Mouse (Mus musculus): ENCODE results near the gene Babam2. TPM values are rescaled to one million over a fixed set of nuclear protein-coding genes. Genes with fewer than 3 reads are reported as not detected.

Gene Babam2
- polyA plus RNA-seq, 1 experiment from 2014 or later = 32.2 TPM

DNA sequence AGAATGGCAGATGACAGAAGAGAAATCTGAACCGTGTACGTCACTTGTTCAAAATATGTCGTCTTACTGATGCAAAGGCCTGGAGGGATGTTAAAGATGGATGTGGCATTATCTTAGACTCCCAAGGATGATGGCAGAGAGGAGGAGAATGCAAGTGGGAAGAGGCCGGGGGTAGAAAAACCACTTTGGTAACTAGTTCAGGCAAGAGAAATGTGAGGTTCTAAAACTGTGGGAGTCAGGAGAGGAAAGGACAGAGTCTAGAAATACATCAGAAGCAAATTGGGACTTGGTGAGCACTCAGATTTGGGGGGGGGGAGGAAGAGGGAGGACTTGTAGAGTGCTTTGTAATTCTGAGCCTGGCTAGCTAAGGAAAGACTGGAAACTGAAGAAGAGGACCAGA, 340.1 kb downstream of the Babam2 start:
- H3K4me3 ChIP-seq = no peak overlapping the region
- no peaks in the 10 kb centered on the region for H3K9me3 ChIP-seq
- H3K27ac ChIP-seq = no peak overlapping the region
- no peaks in the 10 kb centered on the region for H3K36me3 ChIP-seq
- H3K4me2 ChIP-seq (replicated peaks) = no peak overlapping the region
- 89% methylated on average over 4 of the region's 4 CpGs for WGBS
- H3K9ac ChIP-seq = no peak overlapping the region
- H3K27me3 ChIP-seq = no peaks in the 10 kb centered on the region
- H3K4me1 ChIP-seq = no peaks in the 10 kb centered on the region
- ATAC-seq (ENCODE audit: insufficient number of reproducible peaks, insufficient read depth, low FRiP score, low TSS enrichment) = no peak

DNA sequence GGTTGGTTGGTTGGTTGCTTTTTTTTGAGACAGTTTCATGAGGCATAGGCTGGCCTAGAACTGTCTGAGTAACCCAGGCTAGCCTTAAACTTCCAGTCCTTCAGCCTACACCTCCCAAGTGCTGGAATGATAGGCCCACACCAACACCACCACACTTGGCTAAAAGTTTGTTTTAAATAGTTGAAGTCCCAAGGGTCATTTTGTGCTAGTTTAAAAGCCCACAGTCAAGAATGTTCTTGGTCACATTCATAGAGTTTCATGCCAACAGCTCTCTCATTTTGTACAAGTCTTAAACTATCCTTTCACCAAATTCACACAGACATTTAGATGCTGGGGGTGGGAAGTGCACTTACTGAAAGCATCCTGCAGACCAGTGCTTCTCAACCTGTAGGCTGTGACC, 341.5 kb downstream of the Babam2 start:
- Histone ChIP-seq H3K27ac (no peak overlapping the region), H3K27me3 (no peaks in the 10 kb centered on the region), H3K9ac (no peak overlapping the region), H3K9me3 (no peaks in the 10 kb centered on the region), H3K4me2 (replicated peaks) (no peak overlapping the region), H3K4me3 (no peak overlapping the region), H3K36me3 (no peaks in the 10 kb centered on the region), H3K4me1 (no peaks in the 10 kb centered on the region)
- no peak for ATAC-seq (ENCODE audit: insufficient number of reproducible peaks, insufficient read depth, low FRiP score, low TSS enrichment)

DNA sequence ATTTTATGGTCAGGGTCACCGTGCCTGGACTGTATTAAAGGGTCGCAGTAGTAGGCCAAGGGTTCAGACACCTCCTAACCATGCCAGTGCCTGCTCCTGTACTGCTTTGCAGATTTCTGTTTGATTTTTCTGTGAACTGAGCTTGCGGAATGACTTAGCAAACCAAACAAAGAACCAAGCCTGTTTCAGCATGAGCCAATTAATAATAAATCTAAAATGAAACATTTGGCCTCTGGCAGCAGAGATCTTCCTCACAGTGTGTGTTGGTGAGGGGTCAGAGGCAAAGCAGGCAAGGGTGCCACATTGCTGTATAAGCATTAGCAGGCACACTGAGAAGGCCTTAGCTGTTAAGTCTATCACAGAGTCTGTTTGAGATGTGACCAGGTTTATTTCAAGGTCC, 342.0 kb downstream of the Babam2 start:
- Histone ChIP-seq H3K36me3 (no peaks in the 10 kb centered on the region), H3K4me3 (no peak overlapping the region), H3K9ac (no peak overlapping the region), H3K4me1 (no peaks in the 10 kb centered on the region), H3K27me3 (no peaks in the 10 kb centered on the region), H3K27ac (no peak overlapping the region), H3K9me3 (no peaks in the 10 kb centered on the region), H3K4me2 (replicated peaks) (no peak overlapping the region)
- 71% methylated on average over 3 of the region's 3 CpGs for WGBS
- no peak for ATAC-seq (ENCODE audit: insufficient number of reproducible peaks, insufficient read depth, low FRiP score, low TSS enrichment)

DNA sequence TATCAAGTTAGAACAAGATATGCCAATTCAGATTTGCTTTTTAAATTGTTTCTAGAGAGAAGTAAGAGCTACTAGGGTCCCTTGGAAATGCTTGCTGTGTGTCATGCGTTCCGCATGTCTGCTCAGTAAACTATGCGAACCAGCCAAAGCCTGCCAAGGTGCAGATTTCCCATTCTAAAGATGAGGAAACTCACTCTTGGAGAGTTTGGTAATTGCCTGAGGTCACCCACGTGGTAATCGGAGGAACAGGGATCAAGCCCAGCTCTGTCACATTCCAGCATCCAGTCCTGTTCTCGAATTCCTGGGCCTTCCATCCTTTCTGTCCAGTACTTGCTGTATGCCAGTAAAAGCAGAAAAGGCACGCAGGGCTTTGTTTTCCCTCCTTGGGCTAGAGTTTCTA, 345.7 kb downstream of the Babam2 start:
- Histone ChIP-seq H3K4me3 (no peak overlapping the region), H3K4me1 (no peaks in the 10 kb centered on the region), H3K9me3 (no peaks in the 10 kb centered on the region), H3K9ac (no peak overlapping the region), H3K4me2 (replicated peaks) (no peak overlapping the region), H3K27me3 (no peaks in the 10 kb centered on the region), H3K36me3 (no peaks in the 10 kb centered on the region), H3K27ac (no peak overlapping the region)
- no peak for ATAC-seq (ENCODE audit: insufficient number of reproducible peaks, insufficient read depth, low FRiP score, low TSS enrichment)
- 57% methylated on average over 7 of the region's 7 CpGs for WGBS

DNA sequence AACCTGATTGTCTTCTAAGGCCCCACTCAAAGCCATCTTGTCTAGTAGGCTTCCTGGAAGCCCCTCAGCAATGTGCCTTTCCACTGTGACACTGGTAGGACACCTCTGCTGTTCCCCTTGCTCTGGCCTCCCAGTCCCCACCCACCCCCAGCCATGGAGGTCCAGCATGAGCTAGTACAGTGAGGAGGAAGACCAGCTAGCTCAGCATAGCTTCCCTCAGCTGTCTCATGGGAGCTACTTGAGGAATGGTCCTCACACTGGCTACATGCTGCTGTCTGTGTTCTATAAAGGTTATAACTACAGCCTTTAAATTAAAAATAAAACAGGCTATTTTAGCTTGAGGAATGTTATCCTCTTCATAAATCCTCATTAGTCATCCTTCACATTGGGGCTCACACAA, 346.5 kb downstream of the Babam2 start:
- Histone ChIP-seq H3K27me3 (no peaks in the 10 kb centered on the region), H3K36me3 (no peaks in the 10 kb centered on the region), H3K9me3 (no peaks in the 10 kb centered on the region), H3K4me1 (no peaks in the 10 kb centered on the region), H3K9ac (no peak overlapping the region), H3K27ac (no peak overlapping the region), H3K4me3 (no peak overlapping the region), H3K4me2 (replicated peaks) (no peak overlapping the region)
- no peak for ATAC-seq (ENCODE audit: insufficient number of reproducible peaks, insufficient read depth, low FRiP score, low TSS enrichment)

DNA sequence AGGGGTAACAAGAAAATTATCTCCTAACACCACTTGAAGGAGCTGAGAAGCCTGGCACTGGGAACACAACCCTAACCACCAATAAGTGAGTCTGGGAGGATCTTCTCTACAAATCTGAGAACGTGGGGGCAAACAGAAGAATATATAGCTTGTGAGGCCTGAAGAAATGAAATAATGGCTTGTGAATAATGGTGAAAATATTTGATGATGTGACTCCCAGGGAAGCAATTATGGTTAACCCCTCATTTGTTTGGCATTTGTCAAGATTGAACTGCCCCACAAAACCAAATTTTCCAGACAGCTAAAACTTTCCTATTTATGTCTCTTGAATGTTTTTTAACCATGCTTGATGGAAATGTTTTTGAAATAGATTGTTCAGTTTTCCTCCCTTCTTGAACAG, 354.4 kb downstream of the Babam2 start:
- Histone ChIP-seq H3K27ac (no peak overlapping the region), H3K9me3 (no peaks in the 10 kb centered on the region), H3K27me3 (no peaks in the 10 kb centered on the region), H3K36me3 (no peaks in the 10 kb centered on the region), H3K9ac (no peak overlapping the region), H3K4me3 (no peak overlapping the region), H3K4me2 (replicated peaks) (no peak overlapping the region), H3K4me1 (0 out of 2 replicates have a peak, but pooled peaks cover 6% of the 10 kb centered on the region)
- 77% methylated on average over 1 of the region's 1 CpGs for WGBS
- ATAC-seq (ENCODE audit: insufficient number of reproducible peaks, insufficient read depth, low FRiP score, low TSS enrichment) = no peak

DNA sequence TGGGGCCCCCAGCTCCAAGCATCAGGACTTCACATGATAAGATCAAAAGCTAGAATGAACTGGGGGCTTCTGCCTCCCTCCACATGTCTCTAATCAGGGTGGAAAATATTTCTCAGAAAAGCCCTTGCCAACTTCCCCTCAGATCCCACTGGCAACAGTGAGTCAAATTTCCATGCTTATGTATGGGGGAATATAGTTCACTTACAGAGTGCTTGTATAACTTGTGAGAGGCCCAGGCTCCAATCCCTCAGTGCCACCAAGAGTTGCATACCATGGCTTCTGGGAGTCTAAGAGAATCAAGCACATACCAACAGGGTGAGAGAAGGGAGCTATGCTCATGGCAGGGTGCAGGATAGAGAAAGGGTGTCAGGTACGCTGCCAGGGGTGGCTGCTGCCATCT, 355.0 kb downstream of the Babam2 start:
- Histone ChIP-seq H3K9ac (no peak overlapping the region), H3K9me3 (no peaks in the 10 kb centered on the region), H3K36me3 (no peaks in the 10 kb centered on the region), H3K4me2 (replicated peaks) (no peak overlapping the region), H3K27ac (no peak overlapping the region), H3K4me1 (0 out of 2 replicates have a peak, but pooled peaks cover 6% of the 10 kb centered on the region), H3K4me3 (no peak overlapping the region), H3K27me3 (no peaks in the 10 kb centered on the region)
- 80% methylated on average over 1 of the region's 1 CpGs for WGBS
- no peak for ATAC-seq (ENCODE audit: insufficient number of reproducible peaks, insufficient read depth, low FRiP score, low TSS enrichment)

DNA sequence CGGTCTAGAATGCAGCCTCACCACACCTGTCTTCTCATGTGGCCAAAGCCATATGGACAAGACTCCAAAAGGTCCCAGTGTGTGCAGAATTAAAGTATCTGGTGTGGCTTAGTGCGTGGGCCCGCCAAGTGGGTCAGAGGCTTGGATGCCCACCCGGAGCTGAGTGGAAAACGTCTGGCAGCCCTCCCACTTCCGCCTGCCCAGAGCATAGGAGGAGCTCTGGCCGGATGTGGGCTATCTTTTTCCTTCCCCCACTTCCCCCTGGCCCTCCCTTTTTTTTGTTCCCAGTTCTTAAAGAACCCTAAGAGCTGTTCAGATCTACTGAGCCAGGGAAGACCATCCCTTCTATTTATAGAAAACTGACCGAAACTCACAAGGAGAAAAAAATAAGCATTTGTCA, 356.0 kb downstream of the Babam2 start:
- no peak for ATAC-seq (ENCODE audit: insufficient number of reproducible peaks, insufficient read depth, low FRiP score, low TSS enrichment)
- Histone ChIP-seq H3K4me1 (0 out of 2 replicates have a peak, but pooled peaks cover 6% of the 10 kb centered on the region), H3K27me3 (no peaks in the 10 kb centered on the region), H3K4me2 (replicated peaks) (no peak overlapping the region), H3K4me3 (no peak overlapping the region), H3K27ac (no peak overlapping the region), H3K9me3 (no peaks in the 10 kb centered on the region), H3K9ac (no peak overlapping the region), H3K36me3 (no peaks in the 10 kb centered on the region)
- WGBS = 79% methylated on average over 8 of the region's 8 CpGs

DNA sequence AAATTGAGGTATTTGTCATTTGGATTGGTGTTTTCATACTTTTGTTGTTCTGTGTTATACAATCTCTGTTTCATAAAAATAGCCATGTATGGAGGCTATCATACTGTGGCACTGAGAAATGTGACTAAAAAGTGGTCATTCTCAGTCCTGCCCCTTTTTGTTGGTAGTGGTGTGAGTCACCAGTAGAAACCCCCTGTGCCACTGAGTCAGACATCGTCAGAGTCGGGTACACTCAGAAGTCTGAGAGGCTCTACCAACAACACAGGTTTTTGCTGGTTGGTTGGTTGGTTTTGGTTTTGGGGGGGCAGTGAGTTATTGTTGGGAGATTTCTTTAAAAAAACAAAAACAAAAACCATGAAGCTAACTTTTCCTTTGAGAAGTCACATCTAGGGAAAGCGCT, 358.2 kb downstream of the Babam2 start:
- no peak for ATAC-seq (ENCODE audit: insufficient number of reproducible peaks, insufficient read depth, low FRiP score, low TSS enrichment)
- 85% methylated on average over 3 of the region's 3 CpGs for WGBS
- no peak overlapping the region for H3K4me2 ChIP-seq (replicated peaks)

DNA sequence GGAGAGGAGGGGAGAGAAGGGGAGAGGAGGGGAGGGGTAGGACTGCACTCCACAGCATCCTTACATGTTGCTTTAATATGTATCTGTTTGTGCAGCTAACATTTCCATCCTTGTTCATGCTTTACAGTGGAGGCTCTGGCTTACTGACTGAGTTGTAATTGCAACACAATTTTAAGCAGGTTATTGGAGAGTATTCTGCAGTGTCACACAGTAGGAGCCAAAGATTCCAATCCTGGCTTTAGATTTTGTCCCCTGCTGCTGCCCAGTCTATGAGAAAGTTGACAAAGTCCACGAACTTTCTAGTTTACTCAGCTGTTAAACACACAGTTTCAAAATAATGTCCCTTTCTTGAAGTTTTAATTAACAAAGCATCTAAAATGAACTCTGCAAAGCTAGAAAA, 358.6 kb downstream of the Babam2 start:
- Histone ChIP-seq H3K4me2 (replicated peaks) (no peak overlapping the region), H3K36me3 (no peaks in the 10 kb centered on the region), H3K27ac (no peak overlapping the region), H3K4me3 (no peak overlapping the region), H3K27me3 (no peaks in the 10 kb centered on the region), H3K4me1 (peaks cover 12% of the 10 kb centered on the region), H3K9ac (no peak overlapping the region), H3K9me3 (no peaks in the 10 kb centered on the region)
- 54% methylated on average over 1 of the region's 1 CpGs for WGBS
- no peak for ATAC-seq (ENCODE audit: insufficient number of reproducible peaks, insufficient read depth, low FRiP score, low TSS enrichment)

More for the DNA sequence above, 358.2 kb downstream of the Babam2 start:
- Histone ChIP-seq H3K4me3 (no peak overlapping the region), H3K9me3 (no peaks in the 10 kb centered on the region), H3K4me1 (peaks cover 12% of the 10 kb centered on the region), H3K36me3 (no peaks in the 10 kb centered on the region), H3K27ac (no peak overlapping the region), H3K9ac (no peak overlapping the region), H3K27me3 (no peaks in the 10 kb centered on the region)

DNA sequence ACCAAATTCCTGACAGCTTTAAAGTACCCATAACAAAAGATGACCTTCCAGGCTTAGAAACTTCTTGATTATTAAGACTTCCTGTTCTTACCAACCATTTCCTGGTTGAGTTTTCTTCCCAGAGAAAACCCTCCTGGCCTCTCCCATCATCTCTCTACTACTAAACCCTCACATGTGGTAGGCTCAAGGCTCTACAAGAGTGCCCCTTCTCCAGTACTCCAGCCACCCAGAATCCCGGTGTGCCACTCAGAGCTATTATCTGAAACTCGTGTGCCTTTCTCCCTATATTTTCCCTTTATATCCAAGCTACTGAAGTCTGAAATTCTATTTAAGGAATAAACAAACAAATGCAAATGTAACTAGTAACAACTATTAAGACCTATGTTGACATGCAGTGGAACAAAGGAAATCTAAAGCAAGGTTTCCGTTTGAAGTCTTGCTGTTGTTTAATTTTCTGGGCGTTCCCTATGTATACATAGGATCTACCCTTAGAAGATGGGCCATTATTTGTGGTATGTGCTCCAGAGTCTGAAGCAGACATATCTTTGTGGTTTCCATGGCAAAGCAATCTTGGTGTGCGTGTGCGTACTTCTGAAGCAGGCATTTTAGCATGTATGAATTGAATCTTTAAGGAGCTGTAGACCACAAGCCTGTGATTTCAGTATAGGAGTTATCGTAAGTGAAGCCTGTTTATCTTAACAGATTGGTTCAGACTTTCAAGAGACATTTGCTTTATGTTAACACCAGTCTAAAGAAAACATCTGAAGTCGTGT, 361.2 kb downstream of the Babam2 start:
- Histone ChIP-seq H3K27me3 (no peaks in the 10 kb centered on the region), H3K4me1 (peaks cover 6% of the 10 kb centered on the region), H3K9ac (no peak overlapping the region), H3K9me3 (no peaks in the 10 kb centered on the region), H3K4me3 (no peak overlapping the region), H3K36me3 (no peaks in the 10 kb centered on the region), H3K27ac (no peak overlapping the region), H3K4me2 (replicated peaks) (no peak overlapping the region)
- 69% methylated on average over 8 of the region's 8 CpGs for WGBS
- no peak for ATAC-seq (ENCODE audit: insufficient number of reproducible peaks, insufficient read depth, low FRiP score, low TSS enrichment)

DNA sequence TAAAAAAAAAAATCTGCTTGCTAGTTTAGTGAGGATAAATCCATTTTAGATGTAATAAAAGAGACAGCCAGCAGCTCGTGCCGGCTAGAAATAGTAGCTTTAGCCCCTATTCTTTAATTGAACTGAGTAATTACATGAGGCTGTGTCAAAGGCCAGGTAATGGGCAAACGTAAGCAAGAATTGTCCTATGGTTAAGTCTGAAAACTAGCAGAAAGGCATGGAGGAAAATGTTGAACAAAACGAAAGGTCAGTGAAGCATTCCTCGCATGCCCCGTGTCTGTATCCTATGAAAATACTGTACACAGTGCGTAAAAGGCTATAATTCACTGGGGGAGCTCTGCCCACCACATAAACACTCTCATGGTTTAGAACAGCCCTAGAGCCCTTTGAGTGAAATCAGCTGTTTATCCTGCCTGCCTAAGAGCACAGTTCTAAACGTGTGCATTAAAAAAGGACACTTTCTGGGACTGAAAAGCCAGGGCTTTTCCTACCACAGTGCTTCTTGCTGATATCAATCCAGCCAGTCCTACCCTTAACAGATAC, 361.8 kb downstream of the Babam2 start:
- H3K4me3 ChIP-seq = no peak overlapping the region
- no peak overlapping the region for H3K4me2 ChIP-seq (replicated peaks)
- ATAC-seq (ENCODE audit: insufficient number of reproducible peaks, insufficient read depth, low FRiP score, low TSS enrichment) = no peak
- no peaks in the 10 kb centered on the region for H3K27me3 ChIP-seq
- no peaks in the 10 kb centered on the region for H3K9me3 ChIP-seq
- WGBS = 49% methylated on average over 8 of the region's 8 CpGs
- H3K36me3 ChIP-seq = no peaks in the 10 kb centered on the region
- 0 out of 2 replicates have a peak overlapping the region, but pooled peaks have one; percentile 17 for H3K27ac ChIP-seq
- peaks cover 6% of the 10 kb centered on the region for H3K4me1 ChIP-seq
- H3K9ac ChIP-seq = no peak overlapping the region

All from embryonic facial prominence, embryonic 12.5 days (tissue).